Mouse (Mus musculus): ENCODE measurements around the gene Hoxc11. TPM values are rescaled to one million over a fixed set of nuclear protein-coding genes. Genes with fewer than 3 reads are reported as not detected.
A peak's percentile ranks its signal among the peaks of the same experiment; 100 is the strongest.

The Hoxc11 gene
- polyA plus RNA-seq, 1 experiment from 2014 or later = 0.14 TPM

- Histone ChIP-seq H3K27ac (no peak overlapping the region), H3K9me3 (no peaks in the 10 kb centered on the region), H3K9ac (no peak overlapping the region), H3K36me3 (no peaks in the 10 kb centered on the region), H3K4me1 (no peaks in the 10 kb centered on the region), H3K27me3 (replicated peaks) (peaks cover 93% of the 10 kb centered on the region), H3K4me3 (replicated peaks) (no peak overlapping the region), H3K4me2 (no peak overlapping the region)
- no peak for ATAC-seq (ENCODE audit: insufficient read depth, low FRiP score, low read depth)
- 3% methylated on average over 12 of the region's 12 CpGs for WGBS
These were observed 2.7 kb downstream of the Hoxc11 start for GRCm38 (mm10) chr15:102956906-102957305.

GRCm38 (mm10) chr15:102959663-102960191, 5.5 kb downstream of the Hoxc11 start:
- no peak for ATAC-seq (ENCODE audit: insufficient read depth, low FRiP score, low read depth)
- H3K4me3 ChIP-seq (replicated peaks) = no peak overlapping the region
- peaks cover 89% of the 10 kb centered on the region for H3K27me3 ChIP-seq (replicated peaks)
- 2% methylated on average over 13 of the region's 13 CpGs for WGBS
- no peaks in the 10 kb centered on the region for H3K4me1 ChIP-seq
- H3K27ac ChIP-seq = no peak overlapping the region
- no peak overlapping the region for H3K4me2 ChIP-seq
- H3K36me3 ChIP-seq = no peaks in the 10 kb centered on the region
- H3K9ac ChIP-seq = no peak overlapping the region
- H3K9me3 ChIP-seq = no peaks in the 10 kb centered on the region

- Histone ChIP-seq H3K4me2 (no peak overlapping the region), H3K9me3 (no peaks in the 10 kb centered on the region), H3K27me3 (replicated peaks) (peaks cover 89% of the 10 kb centered on the region), H3K36me3 (no peaks in the 10 kb centered on the region), H3K27ac (no peak overlapping the region), H3K4me3 (replicated peaks) (no peak overlapping the region), H3K9ac (no peak overlapping the region), H3K4me1 (peaks cover 5% of the 10 kb centered on the region; the same call in 1 of the 2 replicates)
- no peak for ATAC-seq (ENCODE audit: insufficient read depth, low FRiP score, low read depth)
- WGBS = 4% methylated on average over 6 of the region's 6 CpGs
These were observed 7.5 kb downstream of the Hoxc11 start for GRCm38 (mm10) chr15:102961728-102962127.

- no peak for ATAC-seq (ENCODE audit: insufficient read depth, low FRiP score, low read depth)
- WGBS = 2% methylated on average over 13 of the region's 13 CpGs
- Histone ChIP-seq H3K27me3 (replicated peaks) (peaks cover 89% of the 10 kb centered on the region), H3K9me3 (no peaks in the 10 kb centered on the region), H3K4me1 (peaks cover 8% of the 10 kb centered on the region; the same call in 1 of the 2 replicates), H3K9ac (no peak overlapping the region), H3K4me2 (no peak overlapping the region), H3K36me3 (no peaks in the 10 kb centered on the region), H3K4me3 (replicated peaks) (no peak overlapping the region), H3K27ac (no peak overlapping the region)
These were observed 8.3 kb downstream of the Hoxc11 start for GRCm38 (mm10) chr15:102962492-102962891.

GRCm38 (mm10) chr15:102963259-102963658, 9.0 kb downstream of the Hoxc11 start:
- H3K36me3 ChIP-seq = no peaks in the 10 kb centered on the region
- no peak overlapping the region for H3K4me3 ChIP-seq (replicated peaks)
- H3K4me2 ChIP-seq = no peak overlapping the region
- H3K9me3 ChIP-seq = no peaks in the 10 kb centered on the region
- ATAC-seq (ENCODE audit: insufficient read depth, low FRiP score, low read depth) = no peak
- peaks cover 88% of the 10 kb centered on the region for H3K27me3 ChIP-seq (replicated peaks)
- H3K27ac ChIP-seq = no peak overlapping the region
- 4% methylated on average over 8 of the region's 8 CpGs for WGBS
- no peak overlapping the region for H3K9ac ChIP-seq
- peaks cover 8% of the 10 kb centered on the region; the same call in 1 of the 2 replicates for H3K4me1 ChIP-seq

GRCm38 (mm10) chr15:102963671-102964640, 9.7 kb downstream of the Hoxc11 start:
- Histone ChIP-seq H3K4me3 (replicated peaks) (no peak overlapping the region), H3K27me3 (replicated peaks) (peaks cover 87% of the 10 kb centered on the region), H3K9me3 (no peaks in the 10 kb centered on the region), H3K36me3 (no peaks in the 10 kb centered on the region), H3K27ac (no peak overlapping the region), H3K9ac (no peak overlapping the region), H3K4me1 (peaks cover 8% of the 10 kb centered on the region; the same call in 1 of the 2 replicates), H3K4me2 (no peak overlapping the region)
- 4% methylated on average over 28 of the region's 28 CpGs for WGBS
- no peak for ATAC-seq (ENCODE audit: insufficient read depth, low FRiP score, low read depth)

- H3K4me3 ChIP-seq (replicated peaks) = no peak overlapping the region
- H3K27ac ChIP-seq = no peak overlapping the region
- H3K9me3 ChIP-seq = no peaks in the 10 kb centered on the region
- H3K4me1 ChIP-seq = peaks cover 8% of the 10 kb centered on the region; the same call in 1 of the 2 replicates
- 5% methylated on average over 26 of the region's 26 CpGs for WGBS
- no peak for ATAC-seq (ENCODE audit: insufficient read depth, low FRiP score, low read depth)
- H3K9ac ChIP-seq = no peak overlapping the region
- no peaks in the 10 kb centered on the region for H3K36me3 ChIP-seq
- H3K4me2 ChIP-seq = no peak overlapping the region
- H3K27me3 ChIP-seq (replicated peaks) = peaks cover 91% of the 10 kb centered on the region
These were observed 11.0 kb downstream of the Hoxc11 start for GRCm38 (mm10) chr15:102965003-102965891.

- 4% methylated on average over 29 of the region's 30 CpGs for WGBS
- Histone ChIP-seq H3K9me3 (no peaks in the 10 kb centered on the region), H3K4me1 (peaks cover 8% of the 10 kb centered on the region; the same call in 1 of the 2 replicates), H3K36me3 (no peaks in the 10 kb centered on the region), H3K9ac (no peak overlapping the region), H3K4me2 (peak overlapping the region; percentile 40), H3K4me3 (replicated peaks) (peak overlapping the region; percentile 14; the same call in 1 of the 2 replicates), H3K27me3 (replicated peaks) (peaks cover 92% of the 10 kb centered on the region), H3K27ac (no peak overlapping the region)
- ATAC-seq (ENCODE audit: insufficient read depth, low FRiP score, low read depth) = no peak
These were observed 11.9 kb downstream of the Hoxc11 start for GRCm38 (mm10) chr15:102965892-102966775.

- H3K36me3 ChIP-seq = no peaks in the 10 kb centered on the region
- peak within 1 kb of the TSS; percentile 14; the same call in 1 of the 2 replicates for H3K4me3 ChIP-seq (replicated peaks)
- no peak within 1 kb of the TSS for H3K9ac ChIP-seq
- peak within 1 kb of the TSS; percentile 40 for H3K4me2 ChIP-seq
- H3K9me3 ChIP-seq = no peaks in the 10 kb centered on the region
- peak; percentile 27; the same call in 1 of the 2 replicates for ATAC-seq (ENCODE audit: insufficient read depth, low FRiP score, low read depth)
- H3K27me3 ChIP-seq (replicated peaks) = peaks cover 93% of the 10 kb centered on the region
- H3K27ac ChIP-seq = no peak within 1 kb of the TSS
- peaks cover 8% of the 10 kb centered on the region; the same call in 1 of the 2 replicates for H3K4me1 ChIP-seq
- 2% methylated on average over 27 of the region's 27 CpGs for WGBS
These were observed 12.6 kb downstream of the Hoxc11 start, which contains the start of gene Hoxc10 for GRCm38 (mm10) chr15:102966776-102967311. Gene Hoxc10, plus strand, starts transcription at chr15:102966796.

GRCm38 (mm10) chr15:102967312-102967510, 13.0 kb downstream of the Hoxc11 start, which contains the start of gene Hoxc5:
Gene Hoxc5, plus strand, starts transcription at chr15:102967443.
- Histone ChIP-seq H3K4me1 (peaks cover 8% of the 10 kb centered on the region; the same call in 1 of the 2 replicates), H3K9ac (no peak within 1 kb of the TSS), H3K9me3 (no peaks in the 10 kb centered on the region), H3K27me3 (replicated peaks) (peaks cover 97% of the 10 kb centered on the region), H3K27ac (no peak within 1 kb of the TSS), H3K4me2 (peak within 1 kb of the TSS; percentile 40), H3K36me3 (no peaks in the 10 kb centered on the region), H3K4me3 (replicated peaks) (peak within 1 kb of the TSS; percentile 14; the same call in 1 of the 2 replicates)
- WGBS = 6% methylated on average over 12 of the region's 12 CpGs
- no peak for ATAC-seq (ENCODE audit: insufficient read depth, low FRiP score, low read depth)
